Mouse (Mus musculus) NIH3T3 (cell line): Measurements from ENCODE around the gene Gucy1b1.

ENCODE experiments used
- DNase-seq: peaks from one replicate; pipeline ENCODE4 v3.0.0-alpha.2; 2012; ENCODE audit warnings: low read depth

Gucy1b1 gene

DNA sequence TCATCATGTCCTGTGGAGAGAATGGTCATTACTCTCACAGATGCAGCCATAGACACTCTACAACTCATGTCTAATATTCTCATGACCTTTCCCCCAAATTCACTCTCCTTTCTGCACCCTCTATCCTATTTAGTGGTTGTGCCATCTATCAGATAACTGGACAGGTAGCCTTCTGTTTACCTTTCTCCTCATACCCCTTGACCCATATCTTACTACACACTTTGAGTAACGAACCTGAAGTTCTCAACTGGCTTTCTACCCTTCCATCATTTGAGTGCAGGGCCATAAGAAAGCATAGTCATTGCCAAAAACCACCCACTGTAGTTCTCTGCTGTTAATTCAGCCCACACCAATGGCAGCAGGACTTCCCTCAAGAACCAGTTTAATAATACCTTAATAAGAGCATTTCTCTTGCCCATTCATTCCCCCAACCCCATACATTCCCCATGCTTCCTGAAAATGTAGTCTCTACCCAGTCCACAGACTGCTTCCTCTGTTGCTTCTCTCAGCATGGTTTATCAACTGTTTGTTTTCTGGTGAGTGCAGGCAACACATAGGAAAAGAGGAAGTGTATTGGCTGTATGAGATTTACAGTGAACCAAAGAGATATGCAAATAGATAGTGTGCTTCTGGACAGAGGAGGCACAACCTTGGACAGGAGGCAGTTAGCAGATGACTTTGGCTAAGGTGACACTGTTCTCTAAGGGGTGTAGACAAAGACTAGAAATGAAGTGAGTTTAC, 44.3 kb downstream of the Gucy1b1 start:
- no peak for DNase-seq

DNA sequence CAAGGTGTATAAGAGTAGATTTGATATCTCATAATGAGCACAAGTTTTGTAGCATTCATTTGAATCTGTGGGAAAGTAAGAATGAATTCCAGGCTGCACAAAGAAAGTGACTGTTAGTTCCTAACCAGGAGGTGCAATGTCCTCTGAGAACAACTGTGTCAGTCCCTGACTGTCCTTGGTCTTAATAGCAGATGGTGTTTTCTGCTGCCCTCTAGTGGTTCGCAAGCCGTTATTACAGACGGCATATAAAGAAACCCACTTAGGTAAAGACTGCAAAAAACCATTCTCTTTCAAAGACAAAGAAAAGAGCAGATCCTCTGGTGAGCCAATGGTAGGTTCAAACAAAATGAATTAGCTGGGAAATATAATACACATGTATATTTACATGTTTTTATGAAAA, 45.3 kb downstream of the Gucy1b1 start:
- peak; percentile 63 for DNase-seq

DNA sequence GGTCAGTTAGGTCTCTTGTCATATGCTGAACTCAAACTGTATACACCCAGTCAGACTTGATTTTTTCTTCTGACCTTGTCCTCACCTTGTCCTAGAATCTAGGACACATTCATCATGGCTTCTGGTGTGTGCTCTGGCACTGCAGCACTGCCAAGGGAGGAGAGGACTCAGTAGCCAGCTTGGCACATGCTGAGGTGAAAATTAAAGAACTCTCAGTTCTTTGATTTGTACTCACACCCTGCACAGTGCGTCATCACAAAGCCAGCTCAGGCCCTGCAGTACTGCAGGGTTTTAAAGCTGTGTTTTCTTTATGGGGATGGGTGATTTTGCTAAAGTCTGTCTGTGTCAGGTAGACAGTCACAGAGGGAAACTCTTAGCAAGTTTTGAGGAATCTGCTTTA, 47.2 kb downstream of the Gucy1b1 start:
- DNase-seq, result no peak

DNA sequence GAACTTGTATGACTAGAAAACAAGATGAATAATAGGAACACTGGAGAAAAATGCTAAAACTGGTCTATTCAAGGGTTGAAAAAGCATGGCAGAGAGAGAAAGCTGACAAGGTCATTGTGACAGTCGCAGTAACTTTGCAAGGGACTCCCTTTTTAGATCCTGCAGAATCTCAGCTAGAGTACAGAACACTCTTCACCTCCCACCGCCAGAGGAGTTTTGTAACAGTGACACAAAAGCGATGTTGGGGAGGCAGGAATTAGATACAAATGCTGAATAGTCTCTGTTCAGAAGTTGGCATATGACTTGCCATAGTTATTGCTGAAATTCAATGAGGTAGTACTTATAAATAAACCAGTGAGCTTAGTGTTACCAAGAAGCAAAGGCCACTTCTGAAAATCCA, 51.4 kb downstream of the Gucy1b1 start:
- DNase-seq, result no peak

DNA sequence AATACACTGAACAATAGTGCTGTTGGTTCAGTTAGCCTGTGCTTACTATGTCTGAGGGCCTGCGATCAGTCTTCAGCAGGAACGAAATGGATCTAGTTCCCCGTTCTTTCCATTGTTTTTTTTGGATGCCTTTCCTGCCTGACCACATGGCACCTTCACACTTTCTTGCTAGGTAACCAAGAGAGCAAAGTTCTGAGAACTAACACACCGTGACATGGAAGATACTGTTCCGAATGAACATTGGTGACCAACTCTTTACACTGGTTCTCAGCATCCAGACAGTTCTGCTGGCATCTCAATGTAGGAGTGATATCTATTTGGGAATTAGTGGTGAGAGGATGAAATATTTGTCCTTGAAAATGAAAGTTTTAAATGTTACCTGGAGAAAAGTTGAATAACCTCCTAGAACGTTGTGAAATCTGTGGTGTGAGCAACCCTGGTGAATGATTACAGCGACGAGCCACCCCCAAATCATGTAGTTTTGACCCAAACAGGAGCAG, 52.0 kb downstream of the Gucy1b1 start:
- DNase-seq, result no peak

DNA sequence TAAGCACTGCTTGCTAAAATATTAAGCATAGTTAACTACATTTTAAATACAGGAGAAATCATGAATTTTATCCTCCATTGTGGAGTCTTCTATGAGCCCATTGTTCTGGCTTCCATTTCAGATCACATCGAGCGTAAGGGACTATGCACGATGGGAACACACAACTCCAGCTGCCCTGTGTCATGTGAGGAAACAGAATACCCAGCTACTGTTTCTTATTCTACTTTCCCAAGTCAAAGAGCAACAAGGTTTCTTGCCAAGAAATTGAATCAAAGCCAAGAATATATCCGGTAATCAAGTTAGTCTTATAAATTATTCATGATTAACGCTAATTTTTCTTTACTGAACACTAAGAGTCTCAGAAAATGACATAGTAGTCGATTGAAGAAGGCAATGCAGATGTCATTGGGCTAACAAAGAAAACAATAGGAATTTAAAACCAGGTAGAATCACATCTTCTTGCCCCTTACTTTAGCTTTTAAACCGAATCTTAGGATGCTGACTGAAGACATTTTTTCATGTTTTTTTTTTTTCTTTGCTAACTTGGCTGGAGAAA, 60.3 kb downstream of the Gucy1b1 start:
- no peak for DNase-seq

DNA sequence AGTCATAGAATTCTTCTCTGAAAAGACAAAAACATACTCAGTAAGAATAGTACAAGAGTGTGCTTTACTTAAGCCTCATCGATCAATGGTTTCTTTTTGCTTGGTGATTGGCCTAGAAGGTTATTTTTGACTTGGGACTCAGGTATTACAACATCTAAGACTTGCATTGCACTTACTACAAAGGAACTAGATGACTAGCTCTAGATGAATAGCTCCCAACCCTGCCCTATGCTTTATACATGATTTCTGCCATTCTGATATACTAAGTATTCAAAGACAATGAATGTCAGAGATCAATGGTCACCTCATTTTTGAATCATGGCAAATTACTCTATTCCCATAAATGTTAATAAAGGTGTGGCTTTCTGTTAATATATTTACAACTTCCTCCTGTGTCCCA, 67.5 kb downstream of the Gucy1b1 start:
- no peak for DNase-seq

DNA sequence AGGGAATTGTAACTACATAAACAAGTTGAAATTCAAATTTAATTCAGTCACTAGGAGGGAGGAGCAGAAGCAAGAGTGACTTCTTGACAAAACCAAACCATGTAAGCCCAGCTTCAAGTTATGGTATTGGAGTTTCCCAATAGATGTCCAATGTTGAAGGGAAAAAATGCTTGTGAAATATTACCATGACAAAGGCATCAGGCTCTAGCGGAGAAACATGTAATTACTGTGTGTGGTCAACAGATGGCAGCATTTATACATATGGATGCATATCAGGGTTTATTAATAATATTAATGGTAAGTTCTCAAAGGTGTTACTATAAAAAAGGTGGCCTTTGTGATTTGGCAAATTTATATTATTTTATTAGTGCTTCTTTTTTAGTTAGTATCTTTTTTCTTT, 78.5 kb downstream of the Gucy1b1 start:
- DNase-seq, result peak; percentile 76

DNA sequence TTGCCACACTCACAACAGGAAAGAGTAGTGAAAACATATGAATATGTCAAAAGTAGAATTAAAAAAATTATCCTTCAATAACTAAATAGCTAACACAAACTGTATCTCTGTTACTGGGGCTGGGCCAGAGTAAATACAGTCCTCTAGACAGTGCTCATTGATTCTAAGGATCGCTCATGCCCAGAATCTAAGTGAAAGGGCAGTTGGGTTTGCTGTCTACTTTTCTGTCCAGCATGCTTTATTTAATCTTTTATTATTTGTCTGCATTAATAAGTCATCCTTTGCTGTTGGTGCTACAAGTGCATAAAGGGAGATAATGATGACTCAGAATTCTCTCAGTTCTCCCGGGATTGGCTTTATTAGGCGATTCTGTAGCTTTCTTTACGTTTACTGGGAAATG, 79.1 kb downstream of the Gucy1b1 start:
- no peak for DNase-seq

DNA sequence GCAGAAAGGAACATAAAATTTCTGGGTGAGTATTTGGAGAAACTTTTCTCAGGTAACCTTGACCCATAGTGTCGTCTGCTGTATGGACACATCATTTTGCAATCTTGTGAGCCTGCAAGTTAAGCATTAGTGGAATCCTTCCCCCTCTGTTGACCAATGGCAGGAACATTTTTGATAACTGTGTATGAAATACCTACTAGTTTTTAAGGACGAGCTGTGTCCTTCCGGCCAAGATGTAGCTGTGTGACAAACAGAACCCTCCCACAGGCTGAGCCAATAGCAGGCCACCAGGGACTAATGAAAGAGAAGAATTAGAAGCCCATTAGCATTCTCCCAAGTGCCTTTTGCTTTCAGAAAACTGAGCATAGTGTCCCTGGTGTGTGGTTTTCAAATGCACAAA, 84.0 kb downstream of the Gucy1b1 start:
- DNase-seq, result no peak

DNA sequence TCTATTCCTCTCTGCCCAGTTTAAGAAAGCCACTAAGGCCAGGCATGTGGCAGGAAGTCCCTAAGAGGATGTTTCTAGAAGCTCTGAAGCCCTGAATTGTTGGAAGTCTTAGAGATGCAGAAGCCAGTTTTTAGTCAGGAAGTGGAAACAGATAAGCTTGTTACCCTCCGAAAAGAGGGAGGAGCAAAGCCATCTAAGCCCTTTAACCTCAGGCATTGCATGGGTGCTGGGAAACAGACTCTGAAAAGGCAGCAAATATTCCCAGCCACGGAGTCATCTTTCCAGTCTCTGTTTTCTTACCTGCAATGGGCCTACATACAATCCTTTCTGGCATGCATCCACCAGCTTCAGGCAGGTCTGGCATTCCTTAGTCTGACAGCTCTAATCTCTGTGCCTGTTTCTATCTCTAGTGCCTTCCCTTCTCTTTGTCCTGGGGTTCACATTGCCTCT, 84.8 kb downstream of the Gucy1b1 start:
- no peak for DNase-seq

DNA sequence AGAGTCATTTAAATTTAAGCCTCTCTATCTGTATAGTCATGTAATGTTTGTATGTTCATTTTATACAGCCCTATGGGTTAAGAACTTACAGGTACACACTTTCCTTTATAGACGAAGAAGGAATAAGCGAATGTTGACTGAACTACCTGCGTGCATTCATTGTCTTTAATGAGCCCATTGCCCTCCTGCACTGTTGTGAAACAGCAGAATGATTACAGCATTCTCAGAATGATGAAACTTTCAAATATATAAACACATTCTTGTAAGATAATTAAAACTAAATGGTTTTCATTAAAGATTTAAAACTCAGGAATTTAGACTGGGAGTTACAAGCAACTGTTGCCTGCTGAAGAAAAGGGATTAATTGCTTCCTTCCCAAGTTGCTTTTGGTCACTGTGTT, 86.9 kb downstream of the Gucy1b1 start:
- no peak for DNase-seq

DNA sequence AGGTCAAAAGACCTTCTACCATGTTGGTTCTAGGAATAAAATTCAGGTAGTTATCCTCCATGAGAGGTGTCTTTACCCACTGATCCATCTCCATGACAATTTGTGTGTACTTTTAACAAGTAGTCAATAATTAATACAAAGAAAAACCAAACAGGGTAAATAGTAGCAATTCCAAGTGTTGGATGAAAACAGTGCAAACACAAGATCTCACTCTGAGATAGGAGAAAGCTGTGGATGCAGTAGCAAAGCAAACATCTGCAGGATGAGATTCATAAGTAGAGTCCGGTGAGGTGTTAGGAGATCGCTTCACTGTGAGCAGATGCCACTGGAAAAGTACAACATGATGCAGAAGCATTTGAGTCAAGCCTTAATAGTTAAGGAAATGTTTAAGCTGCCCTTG, 88.4 kb downstream of the Gucy1b1 start:
- no peak for DNase-seq

DNA sequence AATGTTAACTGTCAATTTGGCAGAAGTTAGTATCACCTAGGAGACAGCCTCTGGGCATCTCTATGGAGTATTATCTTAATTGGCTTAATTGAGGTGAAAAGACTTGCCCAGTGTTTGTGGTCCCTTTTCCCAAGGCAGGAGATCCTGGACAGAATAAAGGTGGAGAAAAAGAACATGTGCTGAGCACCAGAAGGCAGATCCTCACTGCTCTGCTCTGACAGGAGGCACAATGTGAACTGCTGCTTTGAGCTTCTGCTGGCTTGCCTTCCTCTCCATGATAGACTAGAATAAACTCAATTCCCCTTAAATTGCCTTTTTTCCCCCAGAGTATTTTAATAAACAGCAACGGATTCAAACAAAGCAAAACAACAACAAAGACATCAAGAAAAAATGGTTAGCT, 89.4 kb downstream of the Gucy1b1 start:
- no peak for DNase-seq

DNA sequence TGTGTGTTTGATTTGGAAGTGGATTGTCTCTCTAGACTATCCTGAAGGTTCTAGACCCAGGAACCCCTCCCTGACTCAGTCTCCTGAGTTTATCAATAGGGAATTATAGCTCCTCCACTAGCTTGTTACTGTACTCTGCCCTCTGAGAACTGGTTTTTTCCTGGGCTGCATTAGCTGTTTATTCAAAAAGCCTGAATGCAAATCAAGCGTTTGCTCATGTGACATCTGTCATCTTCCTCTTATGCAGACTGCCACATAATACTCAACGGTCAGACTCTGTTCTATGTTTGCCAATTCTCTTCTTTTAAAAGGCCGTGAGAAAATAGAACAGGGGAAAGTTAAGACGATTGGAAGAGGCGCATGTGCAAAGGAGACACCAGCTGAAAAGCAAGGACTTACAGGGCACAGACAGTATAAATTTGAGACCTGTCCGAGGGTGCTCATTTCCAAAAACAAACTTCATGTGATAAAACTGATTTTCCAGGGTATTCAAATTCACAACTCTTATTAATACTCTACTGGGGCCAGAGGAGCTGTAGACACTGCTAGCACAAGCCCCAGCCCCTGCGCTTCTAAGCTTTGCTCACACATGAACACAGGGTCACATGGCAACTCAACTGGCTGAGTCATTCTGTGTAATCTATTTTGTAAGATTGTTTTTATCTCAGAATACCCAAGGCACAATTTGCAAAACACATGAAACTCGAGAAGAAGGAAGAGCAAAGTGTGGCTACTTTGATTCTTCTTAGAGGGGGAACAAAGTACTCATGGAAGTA, 91.2 kb downstream of the Gucy1b1 start:
- DNase-seq, result peak; percentile 39
